Mouse (Mus musculus) mouse embryonic stem cell (cell line): ENCODE measurements around the gene Hexim1.

Experiments
- in situ Hi-C, 2 experiments: fragments of 300-500 bp; cut with MboI; formaldehyde crosslinking; loops; 1 replicate in 1 of 2; 3 replicates in 1 of 2; pipeline ENCODE4 v1.14.3; 2019 to 2020; ENCODE audit warnings: low sequenced_read_pairs in 2 of 2, low pct_unique_long_range_greater_than_20kb in 1 of 2, mixed read lengths in 1 of 2; ENCODE audit not compliant: unreplicated experiment in 1 of 2

Gene Hexim1

GRCm38 (mm10) chr11:103141101-103141943 lies 25.3 kb downstream of the Hexim1 start:
- in situ Hi-C loops = no loop called here

- in situ Hi-C loops = no loop called here
Measured at GRCm38 (mm10) chr11:103141944-103142255, 25.9 kb downstream of the Hexim1 start.

GRCm38 (mm10) chr11:103142441-103143182 lies 26.6 kb downstream of the Hexim1 start:
- in situ Hi-C loops = no loop called here

GRCm38 (mm10) chr11:103144309-103145285 lies 28.6 kb downstream of the Hexim1 start:
- in situ Hi-C loops = no loop called here

- in situ Hi-C loops = no loop called here
Measured at GRCm38 (mm10) chr11:103146386-103146785, 30.4 kb downstream of the Hexim1 start.

- in situ Hi-C loops = no loop called here
Measured at GRCm38 (mm10) chr11:103147766-103148165, 31.7 kb downstream of the Hexim1 start.

GRCm38 (mm10) chr11:103149771-103150170 lies 33.7 kb downstream of the Hexim1 start:
- in situ Hi-C loops = loop anchor here in 1 of 2 experiments (10.0 kb wide), 1 partner anchor 45 kb away; the partner anchor contains the start of genes Acbd4 and Plcd3

GRCm38 (mm10) chr11:103158621-103159478 lies 42.8 kb downstream of the Hexim1 start:
- in situ Hi-C loops = loop anchor here in 1 of 2 experiments (10.0 kb wide), 1 partner anchor 54 kb away; the partner anchor contains the start of genes Acbd4 and Plcd3

- in situ Hi-C loops = loop anchor here in 1 of 2 experiments (5.0 kb wide), 2 partner anchors 58 to 157 kb away; partner anchors contain the start of genes Acbd4 and Plcd3
Measured at GRCm38 (mm10) chr11:103160738-103161137, 44.7 kb downstream of the Hexim1 start.

- in situ Hi-C loops = loop anchor here in 1 of 2 experiments (5.0 kb wide), 2 partner anchors 59 to 156 kb away; partner anchors contain the start of genes Acbd4 and Plcd3
Measured at GRCm38 (mm10) chr11:103161449-103161848, 45.4 kb downstream of the Hexim1 start.

- in situ Hi-C loops = loop anchor here in 1 of 2 experiments (5.0 kb wide), 2 partner anchors 60 to 155 kb away; partner anchors contain the start of genes Acbd4 and Plcd3
Measured at GRCm38 (mm10) chr11:103162132-103162531, 46.1 kb downstream of the Hexim1 start.

GRCm38 (mm10) chr11:103164391-103164790 lies 48.4 kb downstream of the Hexim1 start:
- in situ Hi-C loops = loop anchor here in 1 of 2 experiments (5.0 kb wide), 2 partner anchors 62 to 153 kb away; partner anchors contain the start of genes Acbd4 and Plcd3

- in situ Hi-C loops = no loop called here
Measured at GRCm38 (mm10) chr11:103168690-103169390, 52.8 kb downstream of the Hexim1 start.
